Mouse (Mus musculus) MEL (cell line): Measurements from ENCODE around the gene Thbs3.

Source experiments
- BHLHE40 ChIP-seq: IDR thresholded peaks from 2 replicates; pipeline ENCODE4 v1.6.1; 2012; ENCODE audit warnings: low read depth, mild to moderate bottlenecking, inconsistent platforms, low read length, improper control_type of control experiment, borderline replicate concordance
- CTCF ChIP-seq, 3 experiments: IDR thresholded peaks in 2 of 3; conservative IDR thresholded peaks in 1 of 3; 2 replicates each; pipeline ENCODE4 v1.5.1; 2011 to 2012; ENCODE audit warnings: low read length in 3 of 3, low read depth in 2 of 3, mild to moderate bottlenecking in 2 of 3, improper control_type of control experiment in 1 of 3, inconsistent platforms in 1 of 3, mixed read lengths in 1 of 3, moderate library complexity in 1 of 3; ENCODE audit not compliant: control insufficient read depth in 1 of 3, insufficient read depth in 1 of 3, poor library complexity in 1 of 3, severe bottlenecking in 1 of 3
- EP300 ChIP-seq, 2 experiments: IDR thresholded peaks; 2 replicates each; pipeline ENCODE4 v1.6.1; 2011; ENCODE audit warnings: improper control_type of control experiment in 2 of 2, low read length in 2 of 2, low read depth in 1 of 2, mild to moderate bottlenecking in 1 of 2
- GATA1 ChIP-seq: IDR thresholded peaks from 2 replicates; pipeline ENCODE4 v1.6.1; 2011; ENCODE audit warnings: low read depth, low read length, improper control_type of control experiment
- POLR2A ChIP-seq, 2 experiments: IDR thresholded peaks; 2 replicates each; pipeline ENCODE4 v1.6.1; 2011 to 2012; ENCODE audit warnings: low read length in 2 of 2, mild to moderate bottlenecking in 2 of 2, control low read depth in 1 of 2, improper control_type of control experiment in 1 of 2, low read depth in 1 of 2, moderate library complexity in 1 of 2; ENCODE audit not compliant: control insufficient read depth in 1 of 2, insufficient read depth in 1 of 2, poor library complexity in 1 of 2

DNA sequence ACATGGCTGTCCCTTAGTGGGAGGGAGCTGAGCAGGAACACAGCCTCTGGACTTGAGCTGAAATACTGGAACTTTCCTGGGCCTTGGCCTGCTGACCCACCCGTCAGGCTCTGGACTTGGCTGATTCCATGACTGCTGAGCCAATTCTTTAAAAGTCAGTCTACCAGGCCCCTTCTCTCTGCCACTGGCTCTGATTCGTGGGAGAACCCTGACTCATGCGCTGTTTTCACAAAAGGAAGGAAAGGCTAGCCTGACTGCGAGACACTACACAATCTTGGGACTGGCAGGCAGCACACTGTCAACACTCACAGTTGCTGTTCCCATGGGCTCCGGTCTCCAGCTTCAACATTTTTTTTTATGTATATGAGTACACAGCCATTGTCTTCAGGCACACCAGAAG, 41.2 kb downstream of the Thbs3 start:
- TF ChIP-seq CTCF (IDR thresholded peaks at IDR 0.05 in 2 of 3, conservative IDR thresholded peaks at IDR 0.05 in 1 of 3; ENCODE audit: control insufficient read depth in 1 of 3, insufficient read depth in 1 of 3, low read depth in 2 of 3, low read length in 3 of 3, poor library complexity in 1 of 3, severe bottlenecking in 1 of 3): no peak
- no peak for TF ChIP-seq GATA1
- TF ChIP-seq BHLHE40: no peak
- no peak for TF ChIP-seq POLR2A (IDR thresholded peaks at IDR 0.05; ENCODE audit: control insufficient read depth in 1 of 2, insufficient read depth in 1 of 2, low read depth in 1 of 2, low read length in 2 of 2, poor library complexity in 1 of 2)
- TF ChIP-seq EP300 (IDR thresholded peaks at IDR 0.05; ENCODE audit: low read depth in 1 of 2, low read length in 2 of 2): no peak
